ENCODE assay signal across 8 mouse cellular contexts in the genomic region with DNA sequence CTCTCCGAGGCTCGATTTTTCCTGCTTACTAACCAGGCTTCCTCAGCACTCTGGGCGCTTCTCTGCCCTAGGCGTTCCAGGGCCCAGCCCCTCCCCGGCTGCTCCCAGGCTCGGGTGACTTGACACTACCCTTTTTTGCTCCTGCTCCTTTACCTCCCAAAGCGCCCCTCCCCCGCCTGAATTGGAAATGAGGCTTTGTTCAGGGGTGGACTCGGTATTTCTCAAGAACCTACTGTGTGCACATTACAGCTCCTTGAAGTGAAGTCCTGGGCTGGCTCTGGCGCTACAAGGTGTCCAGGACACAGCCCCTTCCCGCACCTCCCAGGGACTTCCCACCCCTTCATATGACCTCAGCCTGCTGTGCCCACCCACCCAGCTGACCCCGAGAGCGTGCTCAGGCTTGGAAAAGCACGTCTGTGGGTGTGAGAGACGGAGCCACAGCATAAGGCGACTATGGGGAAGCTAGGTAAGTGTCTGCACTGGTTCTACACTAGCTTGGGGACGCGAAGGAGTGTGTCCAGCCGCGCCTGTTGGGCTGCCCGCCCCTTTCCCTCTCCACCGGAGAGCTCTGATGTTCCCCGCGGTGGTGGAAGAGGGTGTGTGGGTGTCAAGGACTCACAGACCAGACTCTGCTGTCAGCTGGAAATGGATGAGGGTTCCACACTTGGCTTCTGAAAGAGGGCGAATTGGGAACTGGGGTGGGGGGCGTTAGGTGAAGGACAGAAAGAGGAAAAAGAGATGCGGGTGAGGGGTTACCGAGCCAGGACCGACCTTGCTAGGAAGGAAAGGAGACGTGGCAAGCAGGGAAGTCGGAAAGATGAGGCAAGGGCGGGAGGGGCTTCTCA. TPM values are rescaled to one million over a fixed set of nuclear protein-coding genes. Genes with fewer than 3 reads are reported as not detected.
DNase-seq lines count a peak whose midpoint lies in the region; ATAC-seq and TF ChIP-seq lines count a peak whose summit lies in the region.

A gene (plus strand): TSS at position 397 of the 845 bp plus-strand sequence.

- no peak for TF ChIP-seq CTCF in layer of hippocampus, adult 2 months (conservative IDR thresholded peaks at IDR 0.05)
- TF ChIP-seq CTCF in brain, embryonic 14.5 days (IDR thresholded peaks at IDR 0.05; ENCODE audit: borderline replicate concordance, extremely low read depth, insufficient read depth, insufficient read length): no peak

- no peak for ATAC-seq in intestine, embryonic 14.5 days (replicated peaks; ENCODE audit: low FRiP score, low TSS enrichment, low read depth)
- ATAC-seq in limb, embryonic 14.5 days (ENCODE audit: low FRiP score, low read depth): no peak
- ATAC-seq in midbrain, embryonic 16.5 days: no peak

- H3K27ac ChIP-seq in layer of hippocampus, adult 2 months: peak within 1 kb of the TSS; percentile 84
- no peak within 1 kb of the TSS for H3K27ac ChIP-seq in intestine, embryonic 14.5 days (ENCODE audit: low read depth)
- H3K27ac ChIP-seq in limb, embryonic 14.5 days (replicated peaks; ENCODE audit: low read depth, low read length): no peak within 1 kb of the TSS
- H3K27ac ChIP-seq in midbrain, embryonic 16.5 days (ENCODE audit: low read length): no peak within 1 kb of the TSS

- peak within 1 kb of the TSS; percentile 75; the same call in 1 of the 2 replicates for H3K9ac ChIP-seq in intestine, embryonic 14.5 days (ENCODE audit: low read length)
- peak within 1 kb of the TSS; percentile 47 for H3K9ac ChIP-seq in limb, embryonic 14.5 days (ENCODE audit: low read depth, low read length, severe bottlenecking)
- peak within 1 kb of the TSS; percentile 95 for H3K9ac ChIP-seq in midbrain, embryonic 16.5 days (ENCODE audit: low read depth, low read length)

- H3K4me3 ChIP-seq in layer of hippocampus, adult 2 months: peak within 1 kb of the TSS; percentile 87
- peak within 1 kb of the TSS; percentile 80 for H3K4me3 ChIP-seq in intestine, embryonic 14.5 days (ENCODE audit: low read depth, low read length)
- peak within 1 kb of the TSS; percentile 83 for H3K4me3 ChIP-seq in limb, embryonic 14.5 days (replicated peaks; ENCODE audit: low read length)
- peak within 1 kb of the TSS; percentile 97 for H3K4me3 ChIP-seq in midbrain, embryonic 16.5 days (ENCODE audit: low read depth, low read length)

- TF ChIP-seq POLR2A in brain, embryonic 14.5 days (IDR thresholded peaks at IDR 0.05; ENCODE audit: borderline replicate concordance, extremely low read depth, insufficient read depth, insufficient read length, poor library complexity, severe bottlenecking): no peak
- no peak for TF ChIP-seq POLR2A in limb, embryonic 14.5 days (IDR thresholded peaks at IDR 0.05; ENCODE audit: borderline replicate concordance, extremely low read depth, insufficient read depth, insufficient read length)

- H3K36me3 ChIP-seq in intestine, embryonic 14.5 days (ENCODE audit: control insufficient read depth, insufficient read depth, low read length): no peaks in the 10 kb centered on the region
- no peaks in the 10 kb centered on the region for H3K36me3 ChIP-seq in limb, embryonic 14.5 days (ENCODE audit: control insufficient read depth, insufficient read depth, low read length)
- H3K36me3 ChIP-seq in midbrain, embryonic 16.5 days (ENCODE audit: control insufficient read depth, insufficient read depth, low read length): no peaks in the 10 kb centered on the region

- WGBS in intestine, embryonic 14.5 days: under 1% methylated on average over 32 of the region's 32 CpGs
- 1% methylated on average over 32 of the region's 32 CpGs for WGBS in limb, embryonic 14.5 days
- WGBS in midbrain, embryonic 16.5 days: 1% methylated on average over 32 of the region's 32 CpGs

- peaks cover 25% of the 10 kb centered on the region for H3K4me1 ChIP-seq in intestine, embryonic 14.5 days (replicated peaks; ENCODE audit: control insufficient read depth, insufficient read depth, low read length)
- peaks cover 41% of the 10 kb centered on the region for H3K4me1 ChIP-seq in limb, embryonic 14.5 days (ENCODE audit: control insufficient read depth, insufficient read depth, low read length)
- H3K4me1 ChIP-seq in midbrain, embryonic 16.5 days (ENCODE audit: control insufficient read depth, insufficient read depth, low read length): peaks cover 41% of the 10 kb centered on the region

- peak in 1 of 2 experiments; percentile 35 for DNase-seq in layer of hippocampus, adult 2 months (ENCODE audit: low spot score in 2 of 2)
- no peak for DNase-seq in layer of hippocampus, adult 9-10 months (ENCODE audit: low spot score)
- DNase-seq in brain, embryonic 14.5 days (ENCODE audit: low read depth): peak; percentile 41
- peak in 1 of 2 experiments; percentile 45 for DNase-seq in frontal cortex, adult 2 months (ENCODE audit: extremely low spot score in 1 of 2, low spot score in 1 of 2)
- DNase-seq in intestine, embryonic 14.5 days (ENCODE audit: low spot score): peak; percentile 72
- DNase-seq in limb, embryonic 14.5 days (ENCODE audit: low spot score): no peak
- peak; percentile 16 to 39 for DNase-seq in thymus, postnatal 36 days

- H3K4me2 ChIP-seq in intestine, embryonic 14.5 days (ENCODE audit: low read length): peak within 1 kb of the TSS; percentile 99
- peak within 1 kb of the TSS; percentile 99 for H3K4me2 ChIP-seq in limb, embryonic 14.5 days (replicated peaks; ENCODE audit: low read depth, low read length, severe bottlenecking)
- H3K4me2 ChIP-seq in midbrain, embryonic 16.5 days (ENCODE audit: low read length): peak within 1 kb of the TSS; percentile 95

- H3K27me3 ChIP-seq in intestine, embryonic 14.5 days (replicated peaks; ENCODE audit: control insufficient read depth, insufficient read depth, low read length): peaks cover 75% of the 10 kb centered on the region
- peaks cover 55% of the 10 kb centered on the region for H3K27me3 ChIP-seq in limb, embryonic 14.5 days (ENCODE audit: control insufficient read depth, insufficient read depth, low read length)
- peaks cover 43% of the 10 kb centered on the region for H3K27me3 ChIP-seq in midbrain, embryonic 16.5 days (ENCODE audit: control insufficient read depth, insufficient read depth, low read depth, low read length)

- H3K9me3 ChIP-seq in intestine, embryonic 14.5 days (ENCODE audit: control insufficient read depth, low read length): no peaks in the 10 kb centered on the region
- H3K9me3 ChIP-seq in limb, embryonic 14.5 days (ENCODE audit: control insufficient read depth, low read length): no peaks in the 10 kb centered on the region
- no peaks in the 10 kb centered on the region for H3K9me3 ChIP-seq in midbrain, embryonic 16.5 days (replicated peaks; ENCODE audit: control insufficient read depth, low read length, poor library complexity, severe bottlenecking)

RNA-seq across cellular contexts. Expression of the gene that starts here (rescaled TPM):
- total RNA-seq in layer of hippocampus, adult 2 months (2021): 10 to 100 TPM; 58.6 to 61.1 TPM
- 21.8 and 25.7 TPM in 2 replicates for polyA plus RNA-seq in brain, embryonic 14.5 days (2012; rRNA removed)
- polyA plus RNA-seq in frontal cortex, adult 2 months (2012; rRNA removed): 25.4 and 26.8 TPM in 2 replicates
- polyA plus RNA-seq in intestine, embryonic 14.5 days (2014; fragmentation: Nextera tagmentation; extraction: Ambion mirVana): 0.93 and 1.7 TPM in 2 replicates
- 14.1 and 16.5 TPM in 2 replicates for polyA plus RNA-seq in limb, embryonic 14.5 days (2012; rRNA removed)
- polyA plus RNA-seq in limb, embryonic 14.5 days (2014; fragmentation: Nextera tagmentation; extraction: Ambion mirVana): 1.5 and 1.8 TPM in 2 replicates
- 6.4 and 6.9 TPM in 2 replicates for polyA plus RNA-seq in midbrain, embryonic 16.5 days (2015; fragmentation: Nextera tagmentation; extraction: Ambion mirVana)

Comparison
In these comparisons a context has a peak if more than half of its experiments do, and no peak if none do; other contexts are left out.
1. DNase-seq: peak in brain, embryonic 14.5 days (single experiment), intestine, embryonic 14.5 days (single experiment) and thymus, postnatal 36 days (2 of 2); none in layer of hippocampus, adult 9-10 months (single experiment) and limb, embryonic 14.5 days (single experiment).
2. Peak in every context shown above with its lines, with median percentiles within 50 percentile points of each other: H3K4me3 ChIP-seq, H3K4me2 ChIP-seq and H3K9ac ChIP-seq.